Mouse (Mus musculus): ENCODE data around the gene Cldn34b3.
"Not testable (repeated sequence)": the region's sequence is repeated elsewhere in the genome, so short reads cannot be mapped to it uniquely, and the experiment has no call there.

Cldn34b3 gene

GRCm38 (mm10) chrX:76264004-76264403 is at the start of gene Cldn34b3:
Gene Cldn34b3, plus strand, starts transcription at chrX:76264304.
- DNase-seq (ENCODE audit: low spot score in 2 of 2) = not testable (repeated sequence)

Measured in spleen, postnatal 4 days (tissue).